Mouse (Mus musculus) right cerebral cortex, postnatal 10 days (tissue): ENCODE measurements at regions not wholly inside any gene's neighbourhood (a gene's known extent, or its start where the extent isn't known, plus 50 kb on each side); places are given as distances from the start of the nearest gene placed in this dataset.
"Not testable (repeated sequence)": the region's sequence is repeated elsewhere in the genome, so short reads cannot be mapped to it uniquely, and the experiment has no call there.

Experiments used
- DNase-seq, 2 experiments: peaks; one replicate each; pipeline ENCODE4 v3.0.0; 2021; ENCODE audit warnings: low spot score in 2 of 2

GRCm38 (mm10) chr2:44513080-44513724 is 414.3 kb downstream of the Gtdc1 start:
- no peak for DNase-seq

DNA sequence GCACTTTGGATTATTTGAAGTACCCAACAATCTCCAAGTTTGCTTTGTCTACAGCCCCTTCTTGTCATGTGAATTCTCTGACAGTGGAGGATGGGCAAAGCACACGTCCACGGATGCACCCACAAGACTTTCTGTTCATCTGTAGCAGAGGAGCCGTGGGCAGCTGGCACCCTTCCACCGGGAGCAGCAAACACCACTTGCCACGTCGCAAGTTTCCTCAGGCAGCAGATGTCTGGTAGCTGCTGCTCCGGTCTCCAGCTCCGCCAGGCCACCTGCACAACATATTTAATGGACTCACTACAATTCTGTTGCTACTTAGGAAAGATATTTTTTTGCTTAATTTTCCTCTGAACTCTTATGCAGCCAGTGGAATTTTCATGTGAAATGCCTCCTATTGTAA is 415.1 kb downstream of the Gtdc1 start:
- DNase-seq, result peak; percentile 74 to 82

DNA sequence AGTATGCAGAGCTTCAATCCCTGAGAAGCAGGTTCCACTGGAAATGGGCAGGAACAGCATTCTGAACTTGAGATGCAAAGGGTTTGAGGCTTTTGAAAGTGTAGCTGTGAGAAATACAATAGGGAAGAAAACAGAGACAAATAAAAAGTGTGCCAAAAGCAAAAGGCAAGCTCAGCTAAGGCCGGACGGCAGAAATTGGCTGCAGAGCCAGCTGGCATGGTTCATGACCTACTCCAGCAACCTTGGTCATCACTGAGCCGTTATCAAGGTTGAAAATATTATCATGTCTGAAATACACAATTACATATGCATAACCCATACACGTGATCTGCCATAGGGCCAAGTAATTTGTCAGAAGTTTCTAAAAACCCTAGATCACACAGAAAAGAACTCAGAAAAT is 418.4 kb downstream of the Gtdc1 start:
- DNase-seq, result no peak

DNA sequence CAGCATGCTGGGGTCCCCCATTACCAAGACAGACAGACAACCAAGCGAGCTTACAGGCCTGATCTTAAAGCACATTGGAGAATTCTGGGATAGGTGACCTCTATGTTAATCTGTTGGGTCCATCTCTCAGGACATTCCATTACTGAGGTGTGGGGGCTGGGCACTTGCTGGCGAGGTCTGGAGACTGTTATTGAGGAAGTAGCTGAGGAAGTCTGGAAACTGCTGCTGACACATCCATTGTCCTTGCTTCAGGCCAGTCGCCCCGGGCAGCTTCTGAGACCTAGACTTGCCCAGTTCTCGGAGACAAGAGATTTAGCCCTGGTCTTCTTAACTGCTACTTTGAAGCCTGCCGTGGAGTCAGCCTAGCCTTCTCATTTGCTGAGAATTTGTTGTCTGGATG is 423.2 kb downstream of the Gtdc1 start:
- DNase-seq, result peak in 1 of 2 experiments; percentile 29

- DNase-seq, result not testable (repeated sequence)
Measured at GRCm38 (mm10) chr2:44490806-44491205, 436.7 kb downstream of the Gtdc1 start.

DNA sequence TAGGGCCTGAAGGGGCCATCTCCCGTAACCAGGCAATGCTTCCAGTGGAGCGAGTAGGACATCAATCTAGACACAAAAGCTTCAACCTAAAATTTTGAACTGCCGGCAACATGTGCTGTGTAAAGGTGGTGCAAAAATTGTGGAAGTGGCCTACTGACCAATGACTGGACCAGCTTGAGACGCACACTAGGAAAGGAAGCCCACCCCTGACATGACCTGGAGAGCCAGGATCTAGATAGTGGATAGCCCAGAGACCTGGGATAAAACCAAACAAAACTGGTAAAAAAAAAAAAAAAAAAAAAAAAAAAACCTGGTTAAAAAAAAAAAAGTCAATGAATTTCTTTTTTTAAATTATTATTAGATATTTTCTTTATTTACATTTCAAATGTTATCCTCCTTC is 437.2 kb downstream of the Gtdc1 start:
- DNase-seq, result no peak

- DNase-seq, result no peak
Measured at GRCm38 (mm10) chr2:44485880-44486279, 441.6 kb downstream of the Gtdc1 start.

DNA sequence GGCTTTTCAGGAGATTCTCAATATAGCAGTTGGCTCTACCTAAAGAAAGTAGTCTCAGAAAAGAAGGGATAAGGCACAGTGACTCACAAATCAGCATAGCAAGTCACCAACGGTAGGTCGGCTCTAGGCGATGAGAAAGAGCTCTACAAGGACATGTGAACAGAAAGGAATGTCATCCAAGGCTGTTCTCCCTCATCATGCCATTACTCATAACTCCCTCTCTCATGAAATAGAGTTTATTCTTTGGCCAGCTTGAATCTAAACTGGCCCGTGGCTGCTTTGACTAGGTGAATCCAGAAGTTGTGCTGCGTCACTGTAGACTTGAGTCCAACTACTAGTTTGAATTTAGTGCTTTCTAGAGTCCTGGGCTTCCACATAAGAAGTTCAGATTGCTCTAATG is 447.7 kb downstream of the Gtdc1 start:
- DNase-seq, result no peak

GRCm38 (mm10) chr2:44475456-44475855 is 452.0 kb downstream of the Gtdc1 start:
- DNase-seq, result no peak

DNA sequence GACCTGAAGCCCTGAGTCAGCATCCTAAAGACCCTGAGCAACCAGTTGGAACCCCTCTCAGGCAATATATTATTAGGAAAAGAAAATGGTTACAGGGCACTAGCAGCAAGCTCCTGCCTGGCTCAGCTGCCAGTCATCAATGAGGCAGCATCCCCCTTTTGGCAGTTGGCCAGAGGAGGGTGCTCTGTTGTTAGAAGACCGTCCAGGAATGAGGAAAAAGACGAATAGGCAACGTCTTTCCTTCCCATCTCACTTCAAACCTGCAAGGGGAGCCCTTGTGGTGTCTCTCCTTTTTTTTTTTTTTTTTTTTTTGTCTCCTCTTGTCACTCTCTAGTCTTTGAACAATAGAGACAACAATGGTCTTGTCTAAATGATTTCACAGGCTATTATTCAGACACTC is 452.8 kb downstream of the Gtdc1 start:
- DNase-seq, result peak in 1 of 2 experiments; percentile 26

GRCm38 (mm10) chr2:44471381-44471780 is 456.1 kb downstream of the Gtdc1 start:
- no peak for DNase-seq

GRCm38 (mm10) chr2:44470953-44471352 is 456.5 kb downstream of the Gtdc1 start:
- DNase-seq, result no peak

- no peak for DNase-seq
Measured at GRCm38 (mm10) chr2:44464631-44465030, 462.8 kb downstream of the Gtdc1 start.

DNA sequence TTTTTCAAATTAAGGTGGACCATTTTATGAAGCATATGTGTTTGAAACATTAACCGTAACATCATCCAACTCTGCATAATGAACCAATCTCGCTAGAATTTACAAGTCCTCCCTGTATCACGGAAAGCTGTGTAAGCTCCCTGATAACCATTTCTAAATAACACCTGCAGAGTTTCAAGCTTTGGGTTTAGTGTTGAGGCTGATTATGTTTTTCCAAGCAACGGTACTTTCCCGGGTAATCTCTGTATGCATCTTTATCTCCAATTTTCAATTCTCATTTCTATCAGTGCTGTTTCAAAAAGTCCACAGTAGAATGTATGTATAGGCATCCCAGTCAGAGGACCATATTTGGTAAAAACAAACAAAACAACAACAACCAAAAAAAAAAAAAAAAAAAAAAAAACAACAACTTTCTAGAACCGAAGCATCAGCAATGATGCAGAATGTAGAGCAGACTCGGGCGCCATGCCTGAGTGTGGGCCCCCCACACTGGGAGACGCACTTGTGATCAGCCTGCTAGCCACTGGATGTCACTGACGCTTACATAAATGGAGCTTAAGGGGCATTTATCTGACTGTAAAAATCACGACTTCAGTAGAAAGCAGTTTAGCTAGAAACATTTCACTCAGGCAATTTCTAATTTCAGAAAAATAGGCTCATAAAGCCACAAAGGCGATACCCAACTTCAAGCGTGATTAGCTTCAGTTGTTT is 464.7 kb downstream of the Gtdc1 start:
- peak; percentile 36 to 46 for DNase-seq

DNA sequence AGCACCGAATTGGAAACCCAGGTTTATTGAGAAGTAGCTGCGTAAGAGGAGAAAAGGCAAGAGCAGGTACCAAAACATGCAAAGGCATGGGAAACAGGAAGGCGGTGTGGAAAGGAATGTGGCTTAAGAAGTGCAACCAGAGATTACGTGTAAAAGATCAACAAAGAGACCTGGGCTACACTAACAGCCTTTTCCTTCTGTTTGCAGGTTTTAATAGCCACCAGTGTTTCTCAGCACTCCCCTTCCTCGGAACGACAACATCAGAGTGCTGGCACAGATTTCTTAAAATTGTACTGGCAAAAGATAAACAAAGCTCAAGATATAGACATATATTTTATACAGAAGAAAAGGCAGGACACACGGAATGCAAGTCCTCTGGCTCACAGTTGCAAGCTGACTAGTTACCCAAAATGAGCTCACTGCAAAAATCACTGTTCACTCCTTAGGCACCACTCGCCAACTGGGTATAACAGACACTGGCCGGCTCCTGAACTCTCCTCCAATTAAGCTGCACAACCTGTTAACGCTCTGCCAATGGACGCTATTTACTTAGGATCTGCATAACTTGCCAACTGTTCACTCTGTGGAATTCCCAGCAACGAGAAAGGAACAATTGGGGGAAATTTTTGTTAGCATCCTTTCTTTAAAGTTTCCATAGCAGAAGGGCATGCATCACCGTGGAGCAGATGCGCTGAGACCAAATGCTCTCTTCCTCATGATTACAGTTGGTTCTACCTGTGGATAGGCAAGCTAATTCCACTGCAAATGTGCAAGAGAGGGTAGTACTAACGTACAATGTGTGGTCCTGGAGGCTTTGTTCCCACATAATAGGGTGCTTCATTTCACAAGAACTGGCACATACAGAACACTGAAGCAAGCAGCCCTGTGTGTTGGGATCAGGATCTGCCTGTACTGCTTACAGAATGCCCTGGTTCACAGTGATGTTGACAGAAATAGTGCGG is 465.9 kb downstream of the Gtdc1 start:
- DNase-seq, result peak in 1 of 2 experiments; percentile 30

- no peak for DNase-seq
Measured at GRCm38 (mm10) chr2:44449471-44449870, 478.0 kb downstream of the Gtdc1 start.
